Mouse (Mus musculus) heart, adult 8-10 months (tissue): ENCODE measurements around the gene Ifi211. TPM values are rescaled to one million over a fixed set of nuclear protein-coding genes. Genes with fewer than 3 reads are reported as not detected.
"Not testable (repeated sequence)": the region's sequence is repeated elsewhere in the genome, so short reads cannot be mapped to it uniquely, and the experiment has no call there.

Experiments used
- DNase-seq: peaks from one replicate; pipeline ENCODE4 v3.0.0; 2022; ENCODE audit warnings: low spot score
- total RNA-seq, 4 experiments: library from RNA; stranded (reverse); gene quantifications; 2 replicates each; pipeline ENCODE4 v1.2.4; 2022

Gene Ifi211
- total RNA-seq, 4 experiments from 2014 or later = 1.3 to 2.7 (median 1.5) TPM

DNA sequence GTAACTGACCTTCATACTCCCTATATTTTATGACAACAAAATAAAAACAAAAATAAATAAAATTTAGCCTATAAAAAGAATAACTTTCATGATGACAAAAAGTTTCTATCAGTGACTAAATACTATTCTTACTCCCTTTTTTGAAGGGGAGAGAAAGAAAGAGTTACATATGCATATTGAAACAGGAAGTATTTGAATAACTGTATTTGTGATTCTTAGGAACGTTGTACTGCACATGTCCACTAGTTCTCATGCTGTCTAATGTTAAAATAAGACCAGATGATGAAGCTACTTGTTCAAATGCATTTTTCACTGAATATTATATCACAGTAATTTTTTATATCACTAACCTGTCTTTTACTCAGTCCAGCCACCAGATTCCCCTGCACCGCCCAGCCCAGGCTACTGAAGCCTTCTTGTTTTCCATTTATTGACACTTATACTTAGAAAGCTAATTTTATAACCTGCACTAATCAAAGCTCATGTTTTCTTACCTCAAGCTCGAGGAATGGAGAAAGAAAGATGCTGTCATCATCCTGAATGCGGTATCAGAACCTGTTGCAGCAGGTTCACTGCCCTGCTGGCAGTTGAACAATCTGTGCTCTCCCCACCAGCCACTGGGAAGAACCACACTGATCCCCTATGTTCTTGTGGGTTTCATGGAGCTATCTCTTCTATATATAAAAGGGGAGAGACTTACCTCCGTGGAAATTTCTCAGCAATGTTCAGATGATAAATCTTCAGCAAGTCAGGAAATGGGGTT lies 33.4 kb downstream of the Ifi211 start:
- peak; percentile 16 for DNase-seq

DNA sequence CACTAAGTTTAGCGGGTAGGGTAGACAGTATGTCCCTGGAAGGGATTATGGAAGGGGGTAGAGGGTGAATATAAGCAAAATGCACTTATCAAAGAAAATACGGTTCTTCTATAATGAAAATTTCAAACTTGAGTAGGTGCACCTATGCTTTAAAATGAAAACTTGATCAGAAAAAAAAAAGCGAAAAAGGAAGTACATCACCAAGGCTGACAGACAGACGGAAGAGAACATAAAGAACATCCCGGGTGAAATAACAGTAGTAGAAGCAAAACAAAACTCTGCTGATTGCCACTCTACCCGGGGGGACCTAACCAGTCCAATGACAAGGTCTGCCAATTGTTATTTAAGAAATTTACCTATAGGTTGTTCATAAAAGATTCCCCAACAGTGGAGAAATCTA lies 34.6 kb downstream of the Ifi211 start:
- DNase-seq = not testable (repeated sequence)

DNA sequence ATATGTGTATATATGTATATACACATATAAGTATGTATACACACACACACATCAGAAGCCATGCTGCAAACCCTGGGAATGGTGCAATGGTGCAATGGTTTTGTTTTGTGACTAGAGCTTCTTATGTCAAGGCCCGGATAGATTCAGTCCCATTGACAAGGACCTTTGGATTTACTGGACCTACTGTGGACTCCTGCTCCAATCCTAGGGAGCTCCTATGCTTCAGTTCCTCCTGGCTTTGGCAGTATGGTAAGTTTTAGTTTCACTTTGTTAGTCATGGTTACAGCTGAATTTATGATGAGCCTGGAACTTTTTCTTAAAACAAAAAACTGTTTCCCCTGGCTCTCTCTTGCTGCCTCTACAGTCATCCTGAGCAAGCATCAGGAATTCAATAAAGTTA lies 35.7 kb downstream of the Ifi211 start:
- not testable (repeated sequence) for DNase-seq

DNA sequence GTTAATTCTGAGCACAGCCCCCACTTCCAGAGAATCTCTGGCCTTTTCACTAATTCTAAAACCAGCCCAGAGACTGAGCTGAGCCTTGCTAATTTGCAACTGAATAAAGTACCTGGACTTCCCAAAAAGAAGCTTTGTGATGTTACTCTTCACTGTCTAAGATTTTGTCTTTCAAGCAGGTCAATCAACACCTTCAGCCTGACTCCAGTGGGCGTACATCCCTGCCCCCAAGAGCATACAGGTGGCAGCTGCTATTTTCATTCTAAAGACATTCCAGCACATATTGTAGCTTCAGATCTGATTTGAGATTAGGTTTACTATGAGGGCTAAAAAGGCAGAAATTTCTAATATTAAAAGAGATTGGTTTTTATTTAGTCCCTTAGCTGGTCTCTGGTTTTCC lies 44.3 kb downstream of the Ifi211 start:
- not testable (repeated sequence) for DNase-seq

DNA sequence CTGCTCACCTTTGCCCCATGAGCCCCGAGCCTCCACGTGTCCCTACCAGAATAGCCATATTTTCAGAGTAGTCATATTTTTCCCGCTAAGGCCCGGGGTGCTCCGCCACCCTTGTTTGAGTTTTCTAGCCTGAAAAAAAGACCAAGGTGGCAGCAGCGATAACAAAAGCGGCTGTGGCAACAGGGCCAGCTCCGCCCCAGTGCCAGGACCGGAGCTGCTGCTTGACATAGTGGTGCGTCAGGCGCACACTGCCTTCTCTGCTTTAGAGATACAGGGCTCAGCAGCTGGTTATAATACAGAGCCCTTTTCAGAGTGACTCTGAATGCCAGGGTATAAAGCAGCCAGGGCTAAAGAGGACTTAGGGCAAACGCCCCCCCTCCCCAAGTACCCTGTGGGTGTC lies 46.3 kb downstream of the Ifi211 start:
- DNase-seq = no peak

DNA sequence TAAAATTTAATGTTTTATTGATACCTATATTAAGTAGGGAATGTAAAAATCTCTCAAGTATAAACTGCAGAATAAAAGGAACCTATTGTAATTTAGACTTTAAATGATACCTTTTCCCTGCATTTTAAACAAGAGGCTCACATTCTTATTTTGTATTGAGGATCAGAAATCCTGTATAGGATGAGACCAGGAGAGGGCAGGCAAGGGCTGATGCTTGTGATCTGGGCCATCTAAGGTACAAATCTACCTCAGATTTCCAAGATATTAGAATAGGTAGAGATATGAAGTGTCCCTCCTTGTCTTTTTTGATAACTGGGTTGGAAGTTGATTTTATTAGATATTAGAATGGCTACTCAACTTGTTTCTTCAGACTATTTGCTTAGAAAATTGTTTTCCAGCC lies 59.1 kb downstream of the Ifi211 start:
- DNase-seq = peak; percentile 7

DNA sequence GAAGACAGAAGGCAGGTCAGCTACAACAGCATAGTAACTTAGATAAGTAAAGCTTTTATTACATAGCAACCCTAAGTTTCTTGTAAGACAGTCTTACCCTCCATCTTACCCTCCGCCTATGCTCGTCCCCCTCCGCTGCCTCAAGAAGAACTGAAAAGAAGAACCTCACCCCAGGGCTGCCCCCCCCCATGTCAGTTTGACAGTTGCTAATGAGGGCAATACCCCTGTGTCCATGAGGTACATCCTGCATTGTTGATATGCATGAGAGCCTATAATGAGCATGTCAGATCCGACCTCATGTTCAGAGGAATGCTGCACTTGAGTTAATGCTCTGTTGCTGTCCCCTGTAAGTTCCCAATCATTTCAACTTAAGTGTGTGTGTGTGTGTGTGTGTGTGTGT lies 60.0 kb downstream of the Ifi211 start:
- DNase-seq = not testable (repeated sequence)

Other genes starting within 250 kb of the Ifi211 start
- gene Ifi208, start 239.4 kb downstream of the Ifi211 start, total RNA-seq = 1 to 10 TPM in 1 of 4 experiments, under 1 TPM in 3; 0.75 to 1.2 (median 0.87) TPM
- gene Ifi207, start 171.3 kb downstream of the Ifi211 start, total RNA-seq = 1 to 10 TPM; 4.4 to 7.6 (median 5.2) TPM
- gene Ifi204, start 146.1 kb downstream of the Ifi211 start, total RNA-seq = 1 to 10 TPM; 1.5 to 2.4 (median 1.9) TPM
- gene Mndal, start 29.4 kb upstream of the Ifi211 start, total RNA-seq = 10 to 100 TPM in 3 of 4 experiments, 1 to 10 TPM in 1; 8.1 to 16.2 (median 12.3) TPM
- 10 to 100 TPM in 3 of 4 experiments, 1 to 10 TPM in 1; 8.5 to 14.2 (median 12.0) TPM for gene Ifi203, start 29.6 kb upstream of the Ifi211 start, total RNA-seq
- gene Ifi202b, start 69.7 kb upstream of the Ifi211 start, total RNA-seq = not detected
- gene Ifi205, start 118.8 kb upstream of the Ifi211 start, total RNA-seq = 10 to 100 TPM; 11.3 to 19.4 (median 17.3) TPM
- gene Olfr433, start 127.7 kb upstream of the Ifi211 start, total RNA-seq = not detected
- gene Olfr432, start 136.2 kb upstream of the Ifi211 start, total RNA-seq = not detected
- gene Olfr430, start 153.6 kb upstream of the Ifi211 start, total RNA-seq = not detected
- not detected for gene Olfr429, start 171.3 kb upstream of the Ifi211 start, total RNA-seq
- not detected for gene Olfr427, start 183.8 kb upstream of the Ifi211 start, total RNA-seq
- gene Olfr231, start 208.1 kb upstream of the Ifi211 start, total RNA-seq = not detected
- gene Olfr424, start 218.5 kb upstream of the Ifi211 start, total RNA-seq = not detected
- not detected for gene Olfr420, start 242.6 kb upstream of the Ifi211 start, total RNA-seq